Mouse (Mus musculus) liver, embryonic 14 days (tissue): ENCODE results near the gene Fam122a. TPM values are rescaled to one million over a fixed set of nuclear protein-coding genes. Genes with fewer than 3 reads are reported as not detected.

Experiments
- polyA plus RNA-seq: library from polyadenylated mRNA; depleted of rRNA; stranded (reverse); fragments of >200 nt; gene quantifications from 2 replicates; pipeline ENCODE4 v1.2.3, GENCODE M21; 2012; rRNA removed

Gene Fam122a
- polyA plus RNA-seq, result 13.0 and 16.4 TPM in 2 replicates

GRCm38 (mm10) chr19:24476929-24477882 lies at the start of gene Fam122a:
Gene Fam122a, minus strand, starts transcription at chr19:24477356.

Other genes starting within 250 kb of the Fam122a start
- gene Fxn, start 196.8 kb downstream of the Fam122a start, polyA plus RNA-seq, result 21.7 and 25.8 TPM in 2 replicates
- gene Pip5k1b, start 78.5 kb upstream of the Fam122a start, polyA plus RNA-seq, result 6.8 and 8.6 TPM in 2 replicates
- 0.02 and 0.03 TPM in 2 replicates for gene Tmem252, start 196.7 kb upstream of the Fam122a start, polyA plus RNA-seq